Mouse (Mus musculus) kidney, postnatal 0 days (tissue): Measurements from ENCODE around the gene Txndc2. TPM values are rescaled to one million over a fixed set of nuclear protein-coding genes. Genes with fewer than 3 reads are reported as not detected.

ENCODE experiments used
- ATAC-seq: fragments of 200-750 bp; cut with Nextera tagmentation; replicated peaks from 2 replicates; pipeline ENCODE4 v1.8.0; 2017; ENCODE audit warnings: low read depth, moderate number of reproducible peaks, moderate TSS enrichment, moderate library complexity; ENCODE audit not compliant: low FRiP score
- DNase-seq: peaks from one replicate; pipeline ENCODE4 v3.0.0-alpha.2; 2016; ENCODE audit warnings: low spot score
- H3K27ac ChIP-seq: fragments of 300-500 bp; sonication (generic); 2 replicates; pipeline ENCODE4 v1.5.1; 2014; ENCODE audit warnings: mild to moderate bottlenecking
- H3K27me3 ChIP-seq: fragments of 300-500 bp; sonication (generic); 2 replicates; pipeline ENCODE4 v1.6.1; 2014; ENCODE audit warnings: low read length, mixed read lengths; ENCODE audit not compliant: insufficient read depth
- H3K36me3 ChIP-seq: fragments of 300-500 bp; sonication (generic); 2 replicates; pipeline ENCODE4 v1.6.1; 2014; ENCODE audit warnings: low read length, mixed read lengths; ENCODE audit not compliant: insufficient read depth
- H3K4me1 ChIP-seq: fragments of 300-500 bp; sonication (generic); replicated peaks from 2 replicates; pipeline ENCODE4 v1.6.1; 2014; ENCODE audit warnings: antibody characterized with exemption, low read length, mixed read lengths; ENCODE audit not compliant: insufficient read depth
- H3K4me2 ChIP-seq: fragments of 300-500 bp; sonication (generic); 2 replicates; pipeline ENCODE4 v1.6.1; 2014; ENCODE audit warnings: mild to moderate bottlenecking, low read length, moderate library complexity, mixed read lengths
- H3K4me3 ChIP-seq: fragments of 300-500 bp; sonication (generic); replicated peaks from 2 replicates; pipeline ENCODE4 v1.5.1; 2014; ENCODE audit warnings: low read depth, low read length
- H3K9ac ChIP-seq: fragments of 300-500 bp; sonication (generic); 2 replicates; pipeline ENCODE4 v1.6.1; 2014; ENCODE audit warnings: low read depth, low read length
- H3K9me3 ChIP-seq: fragments of 300-500 bp; sonication (generic); replicated peaks from 2 replicates; pipeline ENCODE4 v1.6.1; 2016; ENCODE audit warnings: low read length, inconsistent platforms, mixed read lengths
- CTCF ChIP-seq: IDR thresholded peaks from 2 replicates; pipeline ENCODE4 v1.5.1; 2016; ENCODE audit warnings: antibody characterized with exemption, low read depth, mild to moderate bottlenecking, moderate library complexity
- WGBS: fragments of 180-500 bp; shearing (Covaris S2); extraction: QIAGEN DNeasy Blood & Tissue Kit; methylation state at CpG from one replicate; pipeline ENCODE4 v1.1.7; 2014; 5-methylcytosine and 5-hydroxymethylcytosine counted together
- polyA plus RNA-seq: library from polyadenylated mRNA; unstranded; fragments of >200 nt; fragmentation: Nextera tagmentation; extraction: Ambion mirVana; gene quantifications from 2 replicates; pipeline ENCODE4 v1.2.1, GENCODE M21; 2015

Txndc2 gene
- polyA plus RNA-seq: not detected in 2 replicates

- ATAC-seq: no peak
- no peak for TF ChIP-seq CTCF
- Histone ChIP-seq H3K36me3 (no peaks in the 10 kb centered on the region), H3K4me3 (no peak within 1 kb of the TSS), H3K4me1 (0 out of 2 replicates have a peak, but pooled peaks cover 6% of the 10 kb centered on the region), H3K4me2 (0 out of 2 replicates have a peak within 1 kb of the TSS, but pooled peaks have one; percentile 9), H3K9me3 (no peaks in the 10 kb centered on the region), H3K27me3 (no peaks in the 10 kb centered on the region), H3K27ac (0 out of 2 replicates have a peak within 1 kb of the TSS, but pooled peaks have one; percentile 3), H3K9ac (no peak within 1 kb of the TSS)
- no peak for DNase-seq
- WGBS: 81% methylated on average over 11 of the region's 11 CpGs
Measured at GRCm38 (mm10) chr17:65641734-65642218, at the start of gene Txndc2. Gene Txndc2 (minus strand): TSS chr17:65642168.

GRCm38 (mm10) chr17:65683731-65684130, 41.8 kb upstream of the Txndc2 start:
- Histone ChIP-seq H3K4me3 (no peak overlapping the region), H3K4me2 (no peak overlapping the region), H3K9ac (no peak overlapping the region), H3K9me3 (no peaks in the 10 kb centered on the region), H3K4me1 (no peaks in the 10 kb centered on the region), H3K36me3 (no peaks in the 10 kb centered on the region), H3K27me3 (no peaks in the 10 kb centered on the region), H3K27ac (no peak overlapping the region)
- WGBS: 81% methylated on average over 2 of the region's 2 CpGs
- DNase-seq: no peak
- ATAC-seq: no peak
- no peak for TF ChIP-seq CTCF

GRCm38 (mm10) chr17:65683316-65683715, 41.3 kb upstream of the Txndc2 start:
- Histone ChIP-seq H3K36me3 (no peaks in the 10 kb centered on the region), H3K9ac (no peak overlapping the region), H3K4me1 (no peaks in the 10 kb centered on the region), H3K4me2 (no peak overlapping the region), H3K27me3 (no peaks in the 10 kb centered on the region), H3K4me3 (no peak overlapping the region), H3K27ac (no peak overlapping the region), H3K9me3 (no peaks in the 10 kb centered on the region)
- WGBS: 96% methylated on average over 3 of the region's 3 CpGs
- no peak for DNase-seq
- no peak for TF ChIP-seq CTCF
- ATAC-seq: no peak

- H3K27ac ChIP-seq: no peak overlapping the region
- no peak for TF ChIP-seq CTCF
- DNase-seq (no peak), ATAC-seq (no peak)
- no peaks in the 10 kb centered on the region for H3K9me3 ChIP-seq
- H3K4me1 ChIP-seq: no peaks in the 10 kb centered on the region
- H3K27me3 ChIP-seq: no peaks in the 10 kb centered on the region
- WGBS: 88% methylated on average over 5 of the region's 5 CpGs
- no peak overlapping the region for H3K4me3 ChIP-seq
- no peak overlapping the region for H3K4me2 ChIP-seq
- H3K36me3 ChIP-seq: no peaks in the 10 kb centered on the region
- H3K9ac ChIP-seq: no peak overlapping the region
Measured at GRCm38 (mm10) chr17:65682071-65682680, 40.2 kb upstream of the Txndc2 start.

GRCm38 (mm10) chr17:65681516-65681915, 39.5 kb upstream of the Txndc2 start:
- H3K36me3 ChIP-seq: no peaks in the 10 kb centered on the region
- no peak overlapping the region for H3K4me3 ChIP-seq
- no peak for TF ChIP-seq CTCF
- H3K27me3 ChIP-seq: no peaks in the 10 kb centered on the region
- DNase-seq: no peak
- 88% methylated on average over 6 of the region's 6 CpGs for WGBS
- no peaks in the 10 kb centered on the region for H3K4me1 ChIP-seq
- no peak overlapping the region for H3K9ac ChIP-seq
- no peak for ATAC-seq
- no peak overlapping the region for H3K4me2 ChIP-seq
- no peaks in the 10 kb centered on the region for H3K9me3 ChIP-seq
- H3K27ac ChIP-seq: no peak overlapping the region

GRCm38 (mm10) chr17:65680801-65681412, 38.9 kb upstream of the Txndc2 start:
- H3K36me3 ChIP-seq: no peaks in the 10 kb centered on the region
- no peak overlapping the region for H3K4me2 ChIP-seq
- TF ChIP-seq CTCF: no peak
- no peak overlapping the region for H3K4me3 ChIP-seq
- H3K9ac ChIP-seq: no peak overlapping the region
- ATAC-seq: no peak
- 74% methylated on average over 2 of the region's 2 CpGs for WGBS
- no peaks in the 10 kb centered on the region for H3K4me1 ChIP-seq
- H3K27ac ChIP-seq: no peak overlapping the region
- no peaks in the 10 kb centered on the region for H3K27me3 ChIP-seq
- no peak for DNase-seq
- no peaks in the 10 kb centered on the region for H3K9me3 ChIP-seq
